Mouse (Mus musculus): Measurements from ENCODE around the gene Bpi. TPM values are rescaled to one million over a fixed set of nuclear protein-coding genes. Genes with fewer than 3 reads are reported as not detected.

Gene Bpi
- polyA plus RNA-seq, 1 experiment from 2014 or later, result 0.11 TPM

DNA sequence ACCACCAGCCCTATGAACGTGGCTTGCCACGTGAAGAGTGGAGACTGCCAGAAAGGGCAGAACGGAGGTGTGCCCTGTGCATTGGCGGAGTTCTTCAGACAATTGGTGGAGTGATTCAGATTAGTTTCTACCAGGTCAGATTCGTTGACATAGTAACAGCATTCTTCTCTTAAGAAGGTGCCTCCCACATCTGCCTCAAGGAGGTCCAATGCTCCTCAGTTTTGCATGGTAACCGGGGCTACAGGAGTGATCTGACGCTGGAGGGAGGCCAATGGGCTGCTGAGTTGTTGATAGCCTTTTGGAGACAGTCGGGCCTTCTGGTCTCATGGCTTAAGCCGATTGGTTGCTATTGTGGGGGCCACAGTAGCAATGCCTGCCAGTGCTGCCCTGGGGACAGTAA lies 37.8 kb downstream of the Bpi start:
- Histone ChIP-seq H3K4me1 (ENCODE audit: control insufficient read depth, insufficient read depth, low read length) (no peaks in the 10 kb centered on the region), H3K4me2 (ENCODE audit: low read depth, low read length) (no peak overlapping the region), H3K27ac (ENCODE audit: low read depth, low read length) (no peak overlapping the region), H3K4me3 (ENCODE audit: low read depth, low read length) (no peak overlapping the region), H3K36me3 (ENCODE audit: control insufficient read depth, insufficient read depth, low read length) (no peaks in the 10 kb centered on the region), H3K9me3 (ENCODE audit: control insufficient read depth, low read length) (no peaks in the 10 kb centered on the region), H3K9ac (replicated peaks; ENCODE audit: low read depth, low read length) (no peak overlapping the region), H3K27me3 (ENCODE audit: control insufficient read depth, insufficient read depth, low read length) (no peaks in the 10 kb centered on the region)
- 69% methylated on average over 9 of the region's 9 CpGs for WGBS
- peak; percentile 69; the same call in 1 of the 2 replicates for ATAC-seq (ENCODE audit: low read depth)

DNA sequence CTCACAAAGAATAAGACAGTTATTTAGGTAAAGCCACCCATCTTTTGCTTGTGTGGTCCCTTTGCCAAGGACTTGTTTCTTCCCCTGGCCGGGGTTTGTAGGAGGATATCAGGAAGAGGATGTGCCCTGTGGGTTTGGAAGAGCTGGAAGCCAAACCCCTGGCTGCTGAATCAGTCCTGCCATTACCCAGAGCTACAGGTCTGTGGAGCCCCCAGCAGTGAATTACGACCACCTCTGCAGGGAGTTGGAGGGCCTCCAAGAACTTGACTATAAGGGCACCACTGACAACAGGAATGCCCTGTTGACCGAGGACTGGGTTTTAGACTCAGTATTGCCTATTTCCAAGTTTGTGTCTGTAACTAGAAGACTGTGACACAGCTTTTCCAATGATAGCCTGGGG lies 41.3 kb downstream of the Bpi start:
- 50% methylated on average over 3 of the region's 3 CpGs for WGBS
- H3K4me1 ChIP-seq (ENCODE audit: control insufficient read depth, insufficient read depth, low read length), result no peaks in the 10 kb centered on the region
- H3K4me3 ChIP-seq (ENCODE audit: low read depth, low read length), result no peak overlapping the region
- ATAC-seq (ENCODE audit: low read depth), result 0 out of 2 replicates have a peak, but pooled peaks have one; percentile 9
- no peak overlapping the region for H3K27ac ChIP-seq (ENCODE audit: low read depth, low read length)
- H3K36me3 ChIP-seq (ENCODE audit: control insufficient read depth, insufficient read depth, low read length), result no peaks in the 10 kb centered on the region
- no peaks in the 10 kb centered on the region for H3K9me3 ChIP-seq (ENCODE audit: control insufficient read depth, low read length)
- no peaks in the 10 kb centered on the region for H3K27me3 ChIP-seq (ENCODE audit: control insufficient read depth, insufficient read depth, low read length)
- no peak overlapping the region for H3K4me2 ChIP-seq (ENCODE audit: low read depth, low read length)
- H3K9ac ChIP-seq (replicated peaks; ENCODE audit: low read depth, low read length), result no peak overlapping the region

DNA sequence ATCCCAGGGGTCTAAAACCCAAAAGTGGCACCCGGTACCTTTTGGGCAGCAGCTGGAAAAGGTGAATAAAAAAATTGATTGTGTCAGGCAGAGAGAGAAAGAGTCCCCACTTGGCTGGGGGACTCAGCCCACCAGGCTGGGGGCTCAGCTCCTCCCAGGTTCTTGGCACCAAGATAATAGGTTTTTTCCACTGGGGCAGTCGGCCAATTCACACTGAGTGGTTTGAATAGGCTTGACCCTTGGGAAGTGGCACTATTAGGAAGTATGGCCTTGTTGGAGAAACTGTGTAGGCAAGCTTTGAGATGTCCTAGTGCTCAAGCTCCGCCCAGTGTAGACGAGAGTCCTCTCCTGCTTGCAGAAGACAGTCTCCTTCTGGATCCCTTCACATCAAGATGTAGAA lies 41.8 kb downstream of the Bpi start:
- no peak overlapping the region for H3K4me2 ChIP-seq (ENCODE audit: low read depth, low read length)
- no peaks in the 10 kb centered on the region for H3K36me3 ChIP-seq (ENCODE audit: control insufficient read depth, insufficient read depth, low read length)
- H3K27ac ChIP-seq (ENCODE audit: low read depth, low read length), result 0 out of 2 replicates have a peak overlapping the region, but pooled peaks have one; percentile 28
- no peaks in the 10 kb centered on the region for H3K27me3 ChIP-seq (ENCODE audit: control insufficient read depth, insufficient read depth, low read length)
- 54% methylated on average over 4 of the region's 4 CpGs for WGBS
- H3K4me3 ChIP-seq (ENCODE audit: low read depth, low read length), result no peak overlapping the region
- H3K9me3 ChIP-seq (ENCODE audit: control insufficient read depth, low read length), result no peaks in the 10 kb centered on the region
- no peak overlapping the region for H3K9ac ChIP-seq (replicated peaks; ENCODE audit: low read depth, low read length)
- no peak for ATAC-seq (ENCODE audit: low read depth)
- no peaks in the 10 kb centered on the region for H3K4me1 ChIP-seq (ENCODE audit: control insufficient read depth, insufficient read depth, low read length)

DNA sequence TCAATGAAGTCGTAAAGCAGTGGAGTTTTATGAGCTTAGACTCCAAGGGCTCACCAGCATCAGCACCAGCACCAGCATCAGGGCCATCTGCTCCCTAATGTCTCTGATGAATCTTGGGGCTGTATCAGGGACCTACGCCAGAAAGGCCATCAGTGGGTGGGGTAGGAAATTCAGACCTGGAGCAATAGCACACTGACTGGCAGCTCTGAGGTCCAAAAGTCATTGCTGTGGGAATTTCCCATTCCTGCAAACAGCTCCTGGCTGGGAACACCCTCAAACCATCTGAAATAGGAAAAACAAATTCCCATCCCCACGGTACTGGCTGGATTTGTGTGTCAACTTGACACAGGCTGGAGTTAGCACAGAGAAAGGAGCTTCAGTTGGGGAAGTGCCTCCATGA lies 44.9 kb downstream of the Bpi start:
- ATAC-seq (ENCODE audit: low read depth), result no peak
- Histone ChIP-seq H3K27me3 (ENCODE audit: control insufficient read depth, insufficient read depth, low read length) (no peaks in the 10 kb centered on the region), H3K27ac (ENCODE audit: low read depth, low read length) (no peak overlapping the region), H3K9ac (replicated peaks; ENCODE audit: low read depth, low read length) (no peak overlapping the region), H3K4me3 (ENCODE audit: low read depth, low read length) (no peak overlapping the region), H3K36me3 (ENCODE audit: control insufficient read depth, insufficient read depth, low read length) (no peaks in the 10 kb centered on the region), H3K4me1 (ENCODE audit: control insufficient read depth, insufficient read depth, low read length) (no peaks in the 10 kb centered on the region), H3K4me2 (ENCODE audit: low read depth, low read length) (no peak overlapping the region), H3K9me3 (ENCODE audit: control insufficient read depth, low read length) (no peaks in the 10 kb centered on the region)
- 78% methylated on average over 3 of the region's 3 CpGs for WGBS

DNA sequence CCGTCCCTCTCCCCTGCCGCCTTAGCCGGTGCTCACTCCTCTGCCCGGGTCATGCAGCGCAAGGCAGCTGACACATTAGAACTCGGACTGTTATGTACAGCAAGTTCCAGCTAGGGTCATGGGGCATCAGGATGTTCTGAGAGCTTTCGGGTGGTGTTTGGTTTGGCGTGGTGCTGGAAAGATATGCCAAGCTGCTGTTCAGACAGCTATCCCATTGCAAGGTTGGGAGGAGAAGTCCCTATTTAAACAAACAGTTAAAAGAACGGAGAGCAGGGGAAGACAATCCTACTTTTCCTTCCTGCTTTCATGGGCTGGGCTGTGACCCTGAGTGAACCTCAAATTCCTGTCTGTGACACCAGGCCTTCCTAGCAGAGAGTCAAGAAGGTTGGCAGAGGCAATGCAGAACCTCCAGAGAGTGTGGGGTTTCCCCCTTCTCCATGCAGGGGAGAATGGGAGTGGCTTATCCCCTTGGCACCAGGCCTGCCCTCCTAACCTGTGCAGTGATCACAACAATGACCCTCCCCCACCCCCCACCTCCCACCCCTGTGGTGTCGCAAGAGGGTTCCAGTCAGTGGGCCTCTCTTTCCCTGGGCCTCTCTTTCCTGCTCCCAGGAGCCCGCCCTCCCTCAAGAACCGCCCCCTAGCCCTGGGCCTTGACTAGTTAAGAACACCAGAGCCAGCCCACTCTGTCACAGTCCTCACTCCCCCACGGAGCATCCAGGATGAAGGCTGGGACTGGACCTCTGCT lies 48.2 kb downstream of the Bpi start, which contains the start of gene Lbp:
Gene Lbp, plus strand, starts transcription at position 546 of the 748 bp plus-strand sequence.
- ATAC-seq (ENCODE audit: low read depth), result no peak
- Histone ChIP-seq H3K4me2 (ENCODE audit: low read depth, low read length) (no peak within 1 kb of the TSS), H3K9ac (replicated peaks; ENCODE audit: low read depth, low read length) (no peak within 1 kb of the TSS), H3K4me1 (ENCODE audit: control insufficient read depth, insufficient read depth, low read length) (no peaks in the 10 kb centered on the region), H3K4me3 (ENCODE audit: low read depth, low read length) (no peak within 1 kb of the TSS), H3K27ac (ENCODE audit: low read depth, low read length) (no peak within 1 kb of the TSS), H3K27me3 (ENCODE audit: control insufficient read depth, insufficient read depth, low read length) (no peaks in the 10 kb centered on the region), H3K36me3 (ENCODE audit: control insufficient read depth, insufficient read depth, low read length) (no peaks in the 10 kb centered on the region), H3K9me3 (ENCODE audit: control insufficient read depth, low read length) (no peaks in the 10 kb centered on the region)
- WGBS, result 56% methylated on average over 13 of the region's 13 CpGs

DNA sequence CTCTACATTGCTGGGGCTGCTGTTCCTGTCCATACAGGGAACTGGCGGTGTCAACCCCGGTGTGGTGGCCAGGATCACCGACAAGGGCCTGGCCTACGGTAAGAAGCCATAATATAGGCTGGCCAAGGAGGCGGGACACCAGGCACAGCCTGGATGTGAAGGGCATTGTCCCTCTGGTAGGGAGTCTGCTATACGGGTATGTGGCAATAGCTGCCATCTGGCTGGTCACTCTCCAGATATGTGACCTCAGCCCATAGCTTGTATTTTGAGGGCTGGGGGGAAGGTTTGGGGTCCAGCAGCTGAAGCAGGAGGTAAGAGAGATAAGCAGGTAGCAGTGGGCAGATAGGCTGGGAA lies 48.8 kb downstream of the Bpi start:
- no peaks in the 10 kb centered on the region for H3K9me3 ChIP-seq (ENCODE audit: control insufficient read depth, low read length)
- WGBS, result 38% methylated on average over 6 of the region's 6 CpGs
- no peak overlapping the region for H3K4me2 ChIP-seq (ENCODE audit: low read depth, low read length)
- H3K36me3 ChIP-seq (ENCODE audit: control insufficient read depth, insufficient read depth, low read length), result no peaks in the 10 kb centered on the region
- no peak overlapping the region for H3K4me3 ChIP-seq (ENCODE audit: low read depth, low read length)
- no peaks in the 10 kb centered on the region for H3K27me3 ChIP-seq (ENCODE audit: control insufficient read depth, insufficient read depth, low read length)
- no peaks in the 10 kb centered on the region for H3K4me1 ChIP-seq (ENCODE audit: control insufficient read depth, insufficient read depth, low read length)
- no peak overlapping the region for H3K27ac ChIP-seq (ENCODE audit: low read depth, low read length)
- no peak for ATAC-seq (ENCODE audit: low read depth)
- H3K9ac ChIP-seq (replicated peaks; ENCODE audit: low read depth, low read length), result no peak overlapping the region

DNA sequence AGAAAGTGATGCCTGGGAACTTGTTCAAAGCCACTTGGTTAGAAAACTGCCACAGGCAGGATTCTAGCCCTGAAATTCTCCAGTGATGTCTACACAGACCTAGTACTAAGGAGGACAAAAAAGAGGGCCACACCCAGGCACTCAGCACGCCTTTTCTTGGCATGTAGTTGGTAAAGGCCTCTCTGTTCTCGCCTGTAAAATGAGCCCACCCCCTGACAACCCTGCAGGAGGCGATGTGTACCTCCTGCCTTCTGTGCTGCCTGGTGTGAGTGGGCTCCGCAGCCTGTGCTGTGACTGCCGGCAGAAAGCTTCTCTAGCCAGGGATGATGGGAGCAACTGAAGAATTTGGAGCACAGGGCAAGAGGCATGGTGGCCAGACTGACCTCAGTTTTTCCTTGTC lies 50.4 kb downstream of the Bpi start:
- ATAC-seq (ENCODE audit: low read depth), result no peak
- Histone ChIP-seq H3K4me3 (ENCODE audit: low read depth, low read length) (no peak overlapping the region), H3K9me3 (ENCODE audit: control insufficient read depth, low read length) (no peaks in the 10 kb centered on the region), H3K27ac (ENCODE audit: low read depth, low read length) (no peak overlapping the region), H3K27me3 (ENCODE audit: control insufficient read depth, insufficient read depth, low read length) (no peaks in the 10 kb centered on the region), H3K4me1 (ENCODE audit: control insufficient read depth, insufficient read depth, low read length) (no peaks in the 10 kb centered on the region), H3K36me3 (ENCODE audit: control insufficient read depth, insufficient read depth, low read length) (no peaks in the 10 kb centered on the region), H3K4me2 (ENCODE audit: low read depth, low read length) (no peak overlapping the region), H3K9ac (replicated peaks; ENCODE audit: low read depth, low read length) (no peak overlapping the region)
- 59% methylated on average over 5 of the region's 5 CpGs for WGBS

DNA sequence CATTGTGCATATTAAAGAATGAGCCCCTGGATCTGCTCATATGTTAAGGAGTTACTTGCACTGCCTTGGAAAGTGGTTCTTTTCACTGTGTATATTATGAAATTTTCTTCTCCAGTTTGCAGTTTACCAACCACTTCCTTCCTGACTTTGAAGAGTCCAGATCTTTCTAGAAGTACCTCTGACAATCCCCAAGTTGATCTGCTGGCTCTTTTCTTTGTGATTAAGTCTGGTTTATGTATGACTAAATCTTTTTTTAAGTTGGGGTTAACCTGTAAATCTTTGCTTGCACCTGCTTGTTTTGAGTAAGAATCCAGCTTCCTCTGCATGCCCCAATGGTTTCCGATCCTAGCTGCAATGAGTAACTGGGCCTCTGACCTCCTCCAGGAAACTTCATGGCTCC lies 55.2 kb downstream of the Bpi start:
- Histone ChIP-seq H3K4me1 (ENCODE audit: control insufficient read depth, insufficient read depth, low read length) (peaks cover 4% of the 10 kb centered on the region; the same call in 1 of the 2 replicates), H3K36me3 (ENCODE audit: control insufficient read depth, insufficient read depth, low read length) (no peaks in the 10 kb centered on the region), H3K4me3 (ENCODE audit: low read depth, low read length) (no peak overlapping the region), H3K4me2 (ENCODE audit: low read depth, low read length) (no peak overlapping the region), H3K27me3 (ENCODE audit: control insufficient read depth, insufficient read depth, low read length) (no peaks in the 10 kb centered on the region), H3K9ac (replicated peaks; ENCODE audit: low read depth, low read length) (no peak overlapping the region), H3K27ac (ENCODE audit: low read depth, low read length) (no peak overlapping the region), H3K9me3 (ENCODE audit: control insufficient read depth, low read length) (no peaks in the 10 kb centered on the region)
- WGBS, result 77% methylated on average over 1 of the region's 1 CpGs
- no peak for ATAC-seq (ENCODE audit: low read depth)

DNA sequence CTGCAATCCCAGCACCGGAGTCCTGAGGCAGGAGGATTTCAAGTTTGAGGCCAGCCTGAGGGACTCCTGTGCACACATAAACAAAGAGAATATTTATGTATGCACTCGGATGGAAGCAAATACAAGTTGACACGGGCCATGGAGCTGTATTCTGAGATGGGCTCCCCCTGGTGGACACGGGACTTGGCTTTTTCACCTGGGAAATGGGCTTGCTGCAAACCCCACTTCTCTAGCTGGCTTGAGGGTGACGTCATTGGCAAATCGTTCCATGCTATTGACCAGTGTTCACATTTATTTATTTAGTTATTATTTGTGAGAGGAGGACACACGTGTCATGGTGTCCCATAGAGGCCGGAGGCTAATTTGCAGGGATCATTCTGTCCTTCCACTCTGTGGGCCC lies 58.5 kb downstream of the Bpi start:
- Histone ChIP-seq H3K36me3 (ENCODE audit: control insufficient read depth, insufficient read depth, low read length) (no peaks in the 10 kb centered on the region), H3K9ac (replicated peaks; ENCODE audit: low read depth, low read length) (no peak overlapping the region), H3K4me1 (ENCODE audit: control insufficient read depth, insufficient read depth, low read length) (peaks cover 4% of the 10 kb centered on the region; the same call in 1 of the 2 replicates), H3K4me3 (ENCODE audit: low read depth, low read length) (no peak overlapping the region), H3K27me3 (ENCODE audit: control insufficient read depth, insufficient read depth, low read length) (no peaks in the 10 kb centered on the region), H3K27ac (ENCODE audit: low read depth, low read length) (no peak overlapping the region), H3K4me2 (ENCODE audit: low read depth, low read length) (no peak overlapping the region), H3K9me3 (ENCODE audit: control insufficient read depth, low read length) (no peaks in the 10 kb centered on the region)
- WGBS, result 68% methylated on average over 8 of the region's 8 CpGs
- no peak for ATAC-seq (ENCODE audit: low read depth)
